Mouse (Mus musculus) cortical plate, adult 2 months (tissue): Measurements from ENCODE around the gene Cfap57.

Experiments used
- CTCF ChIP-seq: fragments of 200-500 bp; IDR thresholded peaks from 2 replicates; pipeline ENCODE4 v1.5.1; 2011; ENCODE audit warnings: mild to moderate bottlenecking, control low read depth, low read length; ENCODE audit not compliant: insufficient read depth; ENCODE audit errors: extremely low read depth
- POLR2A ChIP-seq: fragments of 200-500 bp; IDR thresholded peaks from 2 replicates; pipeline ENCODE4 v1.6.1; 2011; ENCODE audit warnings: mild to moderate bottlenecking, low read length, control low read depth; ENCODE audit not compliant: insufficient read depth; ENCODE audit errors: extremely low read depth

DNA sequence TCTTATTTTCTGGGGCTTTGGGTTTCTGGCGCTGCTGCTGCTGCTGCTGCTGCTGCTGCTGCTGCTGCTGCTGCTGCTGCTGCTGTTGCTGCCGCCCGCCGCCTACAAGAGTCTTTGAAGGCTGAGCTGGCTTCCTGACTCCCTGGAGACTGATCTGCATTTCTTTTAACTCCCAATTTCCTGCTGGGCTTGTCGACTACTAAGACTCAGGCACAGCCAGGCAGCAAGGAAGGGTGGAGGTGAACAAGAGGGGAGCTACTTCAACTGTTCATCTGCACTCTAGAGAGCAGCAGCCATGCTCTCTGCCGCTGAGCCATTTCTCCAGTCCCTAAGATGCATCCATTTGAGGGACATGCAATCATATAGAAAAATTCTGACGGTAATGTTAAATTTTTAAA, 30.8 kb downstream of the Cfap57 start:
- TF ChIP-seq CTCF (no peak), POLR2A (no peak)
